Mouse (Mus musculus): ENCODE data around the gene Creb1. TPM values are rescaled to one million over a fixed set of nuclear protein-coding genes. Genes with fewer than 3 reads are reported as not detected.
"Not testable (repeated sequence)": the region's sequence is repeated elsewhere in the genome, so short reads cannot be mapped to it uniquely, and the experiment has no call there.

Creb1 gene
- polyA plus RNA-seq, 1 experiment from 2014 or later, result 22.2 TPM

- ATAC-seq, result no peak
- Histone ChIP-seq H3K27ac (ENCODE audit: low read depth, low read length) (no peak overlapping the region), H3K9ac (ENCODE audit: low read depth, low read length) (no peak overlapping the region), H3K9me3 (ENCODE audit: control insufficient read depth, low read length) (no peaks in the 10 kb centered on the region), H3K4me2 (ENCODE audit: low read length) (no peak overlapping the region), H3K27me3 (replicated peaks; ENCODE audit: control insufficient read depth, insufficient read depth, low read length) (no peaks in the 10 kb centered on the region), H3K4me1 (ENCODE audit: control insufficient read depth, insufficient read depth, low read depth, low read length) (no peaks in the 10 kb centered on the region), H3K4me3 (ENCODE audit: low read length) (no peak overlapping the region), H3K36me3 (ENCODE audit: control insufficient read depth, insufficient read depth, low read length) (peaks cover 6% of the 10 kb centered on the region)
- 58% methylated on average over 2 of the region's 2 CpGs for WGBS
Observed at GRCm38 (mm10) chr1:64576732-64577131, 44.3 kb downstream of the Creb1 start.

- not testable (repeated sequence) for H3K4me2 ChIP-seq (ENCODE audit: low read length); H3K27ac ChIP-seq (ENCODE audit: low read depth, low read length); H3K27me3 ChIP-seq (replicated peaks; ENCODE audit: control insufficient read depth, insufficient read depth, low read length); H3K4me1 ChIP-seq (ENCODE audit: control insufficient read depth, insufficient read depth, low read depth, low read length); H3K9ac ChIP-seq (ENCODE audit: low read depth, low read length); H3K9me3 ChIP-seq (ENCODE audit: control insufficient read depth, low read length); ATAC-seq; H3K4me3 ChIP-seq (ENCODE audit: low read length)
- H3K36me3 ChIP-seq (ENCODE audit: control insufficient read depth, insufficient read depth, low read length), result peaks cover 10% of the 10 kb centered on the region
- 43% methylated on average over 9 of the region's 9 CpGs for WGBS
Observed at GRCm38 (mm10) chr1:64577911-64578310, 45.5 kb downstream of the Creb1 start.

GRCm38 (mm10) chr1:64578801-64579200 lies 46.4 kb downstream of the Creb1 start:
- ATAC-seq, result no peak

GRCm38 (mm10) chr1:64598926-64599325 lies 66.5 kb downstream of the Creb1 start:
- ATAC-seq, result no peak
- no peak overlapping the region for H3K4me3 ChIP-seq (ENCODE audit: low read length)
- WGBS, result 69% methylated on average over 5 of the region's 5 CpGs

More at GRCm38 (mm10) chr1:64578801-64579200, 46.4 kb downstream of the Creb1 start:
- Histone ChIP-seq H3K27ac (ENCODE audit: low read depth, low read length) (no peak overlapping the region), H3K4me3 (ENCODE audit: low read length) (no peak overlapping the region), H3K9ac (ENCODE audit: low read depth, low read length) (no peak overlapping the region), H3K4me1 (ENCODE audit: control insufficient read depth, insufficient read depth, low read depth, low read length) (no peaks in the 10 kb centered on the region), H3K4me2 (ENCODE audit: low read length) (no peak overlapping the region), H3K27me3 (replicated peaks; ENCODE audit: control insufficient read depth, insufficient read depth, low read length) (no peaks in the 10 kb centered on the region), H3K9me3 (ENCODE audit: control insufficient read depth, low read length) (no peaks in the 10 kb centered on the region), H3K36me3 (ENCODE audit: control insufficient read depth, insufficient read depth, low read length) (peaks cover 10% of the 10 kb centered on the region)
- 94% methylated on average over 3 of the region's 3 CpGs for WGBS

GRCm38 (mm10) chr1:64600413-64601077 lies 68.1 kb downstream of the Creb1 start:
- Histone ChIP-seq H3K27ac (ENCODE audit: low read depth, low read length) (no peak overlapping the region), H3K36me3 (ENCODE audit: control insufficient read depth, insufficient read depth, low read length) (peaks cover 5% of the 10 kb centered on the region), H3K4me2 (ENCODE audit: low read length) (no peak overlapping the region), H3K9me3 (ENCODE audit: control insufficient read depth, low read length) (no peaks in the 10 kb centered on the region), H3K4me1 (ENCODE audit: control insufficient read depth, insufficient read depth, low read depth, low read length) (no peaks in the 10 kb centered on the region), H3K4me3 (ENCODE audit: low read length) (no peak overlapping the region), H3K27me3 (replicated peaks; ENCODE audit: control insufficient read depth, insufficient read depth, low read length) (no peaks in the 10 kb centered on the region), H3K9ac (ENCODE audit: low read depth, low read length) (no peak overlapping the region)
- 91% methylated on average over 7 of the region's 7 CpGs for WGBS
- no peak for ATAC-seq

More at GRCm38 (mm10) chr1:64598926-64599325, 66.5 kb downstream of the Creb1 start:
- Histone ChIP-seq H3K4me1 (ENCODE audit: control insufficient read depth, insufficient read depth, low read depth, low read length) (no peaks in the 10 kb centered on the region), H3K27ac (ENCODE audit: low read depth, low read length) (no peak overlapping the region), H3K27me3 (replicated peaks; ENCODE audit: control insufficient read depth, insufficient read depth, low read length) (no peaks in the 10 kb centered on the region), H3K36me3 (ENCODE audit: control insufficient read depth, insufficient read depth, low read length) (peaks cover 5% of the 10 kb centered on the region), H3K9ac (ENCODE audit: low read depth, low read length) (no peak overlapping the region), H3K4me2 (ENCODE audit: low read length) (no peak overlapping the region), H3K9me3 (ENCODE audit: control insufficient read depth, low read length) (no peaks in the 10 kb centered on the region)

GRCm38 (mm10) chr1:64601242-64601842 lies 68.9 kb downstream of the Creb1 start:
- WGBS, result 88% methylated on average over 6 of the region's 6 CpGs

GRCm38 (mm10) chr1:64603381-64603780 lies 70.9 kb downstream of the Creb1 start:
- no peak for ATAC-seq
- Histone ChIP-seq H3K9ac (ENCODE audit: low read depth, low read length) (no peak overlapping the region), H3K4me1 (ENCODE audit: control insufficient read depth, insufficient read depth, low read depth, low read length) (no peaks in the 10 kb centered on the region), H3K9me3 (ENCODE audit: control insufficient read depth, low read length) (no peaks in the 10 kb centered on the region), H3K4me3 (ENCODE audit: low read length) (no peak overlapping the region), H3K27ac (ENCODE audit: low read depth, low read length) (no peak overlapping the region), H3K36me3 (ENCODE audit: control insufficient read depth, insufficient read depth, low read length) (peaks cover 14% of the 10 kb centered on the region; the same call in 1 of the 2 replicates), H3K27me3 (replicated peaks; ENCODE audit: control insufficient read depth, insufficient read depth, low read length) (no peaks in the 10 kb centered on the region), H3K4me2 (ENCODE audit: low read length) (no peak overlapping the region)
- WGBS, result 93% methylated on average over 5 of the region's 5 CpGs

More at GRCm38 (mm10) chr1:64601242-64601842, 68.9 kb downstream of the Creb1 start:
- Histone ChIP-seq H3K4me1 (ENCODE audit: control insufficient read depth, insufficient read depth, low read depth, low read length) (no peaks in the 10 kb centered on the region), H3K27me3 (replicated peaks; ENCODE audit: control insufficient read depth, insufficient read depth, low read length) (no peaks in the 10 kb centered on the region), H3K27ac (ENCODE audit: low read depth, low read length) (no peak overlapping the region), H3K4me2 (ENCODE audit: low read length) (no peak overlapping the region), H3K36me3 (ENCODE audit: control insufficient read depth, insufficient read depth, low read length) (peaks cover 5% of the 10 kb centered on the region), H3K9ac (ENCODE audit: low read depth, low read length) (no peak overlapping the region), H3K9me3 (ENCODE audit: control insufficient read depth, low read length) (no peaks in the 10 kb centered on the region), H3K4me3 (ENCODE audit: low read length) (no peak overlapping the region)
- ATAC-seq, result no peak

GRCm38 (mm10) chr1:64609145-64609544 lies 76.7 kb downstream of the Creb1 start:
- no peak overlapping the region for H3K27ac ChIP-seq (ENCODE audit: low read depth, low read length)
- 90% methylated on average over 4 of the region's 4 CpGs for WGBS
- no peaks in the 10 kb centered on the region for H3K4me1 ChIP-seq (ENCODE audit: control insufficient read depth, insufficient read depth, low read depth, low read length)
- peaks cover 17% of the 10 kb centered on the region; the same call in 1 of the 2 replicates for H3K36me3 ChIP-seq (ENCODE audit: control insufficient read depth, insufficient read depth, low read length)
- no peaks in the 10 kb centered on the region for H3K27me3 ChIP-seq (replicated peaks; ENCODE audit: control insufficient read depth, insufficient read depth, low read length)
- H3K4me2 ChIP-seq (ENCODE audit: low read length), result no peak overlapping the region
- no peak overlapping the region for H3K4me3 ChIP-seq (ENCODE audit: low read length)
- no peak for ATAC-seq
- H3K9me3 ChIP-seq (ENCODE audit: control insufficient read depth, low read length), result no peaks in the 10 kb centered on the region
- H3K9ac ChIP-seq (ENCODE audit: low read depth, low read length), result no peak overlapping the region

- no peak overlapping the region for H3K9ac ChIP-seq (ENCODE audit: low read depth, low read length)
- H3K4me3 ChIP-seq (ENCODE audit: low read length), result no peak overlapping the region
- peaks cover 17% of the 10 kb centered on the region; the same call in 1 of the 2 replicates for H3K36me3 ChIP-seq (ENCODE audit: control insufficient read depth, insufficient read depth, low read length)
- WGBS, result 88% methylated on average over 9 of the region's 9 CpGs
- H3K9me3 ChIP-seq (ENCODE audit: control insufficient read depth, low read length), result no peaks in the 10 kb centered on the region
- no peaks in the 10 kb centered on the region for H3K27me3 ChIP-seq (replicated peaks; ENCODE audit: control insufficient read depth, insufficient read depth, low read length)
- ATAC-seq, result no peak
- H3K4me1 ChIP-seq (ENCODE audit: control insufficient read depth, insufficient read depth, low read depth, low read length), result no peaks in the 10 kb centered on the region
- H3K27ac ChIP-seq (ENCODE audit: low read depth, low read length), result no peak overlapping the region
- no peak overlapping the region for H3K4me2 ChIP-seq (ENCODE audit: low read length)
Observed at GRCm38 (mm10) chr1:64609976-64610375, 77.5 kb downstream of the Creb1 start.
